Mouse (Mus musculus) left cerebral cortex, adult 6 months (tissue): Measurements from ENCODE around the gene Golga2. TPM values are rescaled to one million over a fixed set of nuclear protein-coding genes. Genes with fewer than 3 reads are reported as not detected.

Experiments
- long read RNA-seq, 2 experiments: library from polyadenylated mRNA; unstranded; transcript quantifications; one replicate each; pipeline ENCODE4 v2.0.0; 2019 to 2020
- polyA plus RNA-seq: library from polyadenylated mRNA; unstranded; fragments of <200 nt; fragmentation: Nextera tagmentation; gene quantifications from 2 replicates; pipeline ENCODE4 v1.2.3, GENCODE M21; 2021

Gene Golga2
- polyA plus RNA-seq: 22.9 and 25.4 TPM in 2 replicates
- long read RNA-seq, experiment 1, full-length matches to known transcripts: 68 of 170 reads
- long read RNA-seq, experiment 1, partial matches to known transcripts: 53 of 170 reads
- long read RNA-seq, experiment 1, other reads (novel, unspliced or antisense): 49 of 170 reads
- long read RNA-seq, experiment 2, full-length matches to known transcripts: 5 of 29 reads
- long read RNA-seq, experiment 2, partial matches to known transcripts: 19 of 29 reads
- long read RNA-seq, experiment 2, other reads (novel, unspliced or antisense): 5 of 29 reads

GRCm38 (mm10) chr2:32287334-32287840 is at the start of gene Golga2:
Gene Golga2 (plus strand): TSS chr2:32287384.

GRCm38 (mm10) chr2:32259657-32260417 is 27.3 kb upstream of the Golga2 start, which contains the start of gene Uck1:
Gene Uck1 (minus strand): TSS chr2:32260159.

GRCm38 (mm10) chr2:32287923-32288367 is 761 bp downstream of the Golga2 start, which contains the start of gene Swi5:
Gene Swi5 (minus strand): TSS chr2:32288075.

GRCm38 (mm10) chr2:32352151-32353006 is 65.2 kb downstream of the Golga2 start, which contains the start of gene Ciz1:
Gene Ciz1 (plus strand): TSS chr2:32352327.

GRCm38 (mm10) chr2:32353007-32353542 is 65.9 kb downstream of the Golga2 start, which contains the start of gene Dnm1:
Gene Dnm1 (minus strand): TSS chr2:32353338.

Other genes starting within 250 kb of the Golga2 start
- 0.61 and 1.9 TPM in 2 replicates for gene Fam78a, start 202.5 kb upstream of the Golga2 start, polyA plus RNA-seq
- gene Plpp7, start 191.9 kb upstream of the Golga2 start, polyA plus RNA-seq: 38.6 and 46.8 TPM in 2 replicates
- gene Prrc2b, start 136.3 kb upstream of the Golga2 start, polyA plus RNA-seq: 28.9 and 41.1 TPM in 2 replicates
- gene Pomt1, start 50.8 kb upstream of the Golga2 start, polyA plus RNA-seq: 7.7 and 8.6 TPM in 2 replicates
- 29.9 and 37.2 TPM in 2 replicates for gene Uck1, start 27.2 kb upstream of the Golga2 start, polyA plus RNA-seq
- gene Swi5, start 691 bp downstream of the Golga2 start, polyA plus RNA-seq: 187 and 257 TPM in 2 replicates
- gene Ciz1, start 64.9 kb downstream of the Golga2 start, polyA plus RNA-seq: 18.2 and 22.3 TPM in 2 replicates
- 192 and 259 TPM in 2 replicates for gene Dnm1, start 66.0 kb downstream of the Golga2 start, polyA plus RNA-seq
- gene 1110008P14Rik, start 94.6 kb downstream of the Golga2 start, polyA plus RNA-seq: 1,229 and 1,329 TPM in 2 replicates
- 0.48 TPM in 1 of 2 replicates, not detected in the other for gene Lcn2, start 100.9 kb downstream of the Golga2 start, polyA plus RNA-seq
- gene Ptges2, start 108.5 kb downstream of the Golga2 start, polyA plus RNA-seq: 16.4 and 56.6 TPM in 2 replicates
- 2.7 and 3.6 TPM in 2 replicates for gene Naif1, start 163.1 kb downstream of the Golga2 start, polyA plus RNA-seq
- 26.0 and 30.4 TPM in 2 replicates for gene Slc25a25, start 164.1 kb downstream of the Golga2 start, polyA plus RNA-seq
- gene Fam102a, start 247.9 kb downstream of the Golga2 start, polyA plus RNA-seq: 11.8 and 47.4 TPM in 2 replicates